Comparison of ENCODE assay signal across 10 mouse cellular contexts in genomic region chr16:43575066-43575465, GRCm38 (mm10).
DNase-seq lines count a peak whose midpoint lies in the region; ATAC-seq and TF ChIP-seq lines count a peak whose summit lies in the region.
"Had no signal": no experiment of that assay in that cellular context is flagged by ENCODE, and none has a peak within 500 bp of the region (broad histone marks: within the 10 kb centered on the region; RNA-seq: fewer than 3 reads in every experiment).

No protein-coding gene starts in this region.

- H3K4me3 ChIP-seq in hindbrain, embryonic 10.5 days = no peak overlapping the region
- no peak overlapping the region for H3K4me3 ChIP-seq in hindbrain, embryonic 16.5 days (ENCODE audit: low read length)
- H3K4me3 ChIP-seq in testis, adult 2 months (ENCODE audit: control insufficient read depth, low read depth, low read length) = no peak overlapping the region
- no peak overlapping the region for H3K4me3 ChIP-seq in heart, postnatal 0 days (ENCODE audit: low read depth, low read length)
- H3K4me3 ChIP-seq: liver, embryonic 15.5 days; neural tube, embryonic 12.5 days had no signal

- H3K9ac ChIP-seq in hindbrain, embryonic 16.5 days (ENCODE audit: low read depth, low read length) = no peak overlapping the region
- no peak overlapping the region for H3K9ac ChIP-seq in heart, postnatal 0 days (replicated peaks; ENCODE audit: low read depth, low read length)
- H3K9ac ChIP-seq: liver, embryonic 15.5 days; neural tube, embryonic 12.5 days had no signal

- no peak overlapping the region for H3K4me2 ChIP-seq in hindbrain, embryonic 16.5 days (ENCODE audit: low read length)
- H3K4me2 ChIP-seq in heart, postnatal 0 days (ENCODE audit: low read depth, low read length) = peak overlapping the region; percentile 11; the same call in 1 of the 2 replicates
- H3K4me2 ChIP-seq: liver, embryonic 15.5 days; neural tube, embryonic 12.5 days had no signal

- TF ChIP-seq POLR2A in testis, adult 2 months (IDR thresholded peaks at IDR 0.05; ENCODE audit: control insufficient read depth, low read depth, low read length) = no peak

- peaks cover 54% of the 10 kb centered on the region for H3K4me1 ChIP-seq in hindbrain, embryonic 10.5 days (replicated peaks)
- peaks cover 27% of the 10 kb centered on the region for H3K4me1 ChIP-seq in hindbrain, embryonic 16.5 days (ENCODE audit: control insufficient read depth, insufficient read depth, low read depth, low read length)
- no peaks in the 10 kb centered on the region; the same call in 1 of the 2 replicates for H3K4me1 ChIP-seq in testis, adult 2 months (ENCODE audit: control insufficient read depth, insufficient read depth, low read length)
- H3K4me1 ChIP-seq in heart, postnatal 0 days (ENCODE audit: control insufficient read depth, insufficient read depth) = peaks cover 43% of the 10 kb centered on the region
- H3K4me1 ChIP-seq: liver, embryonic 15.5 days had no signal

- peak; percentile 23 for DNase-seq in hindbrain, embryonic 10.5 days (ENCODE audit: low spot score)
- no peak for DNase-seq in testis, postnatal 14 days (ENCODE audit: low spot score)
- no peak for DNase-seq in heart, postnatal 0 days (ENCODE audit: low spot score)
- no peak for DNase-seq in spleen, adult 12 weeks (ENCODE audit: low spot score)
- no peak for DNase-seq in gastrocnemius, adult 18-20 months (ENCODE audit: low spot score)
- no peak for DNase-seq in spleen, postnatal 36 days (ENCODE audit: low spot score in 2 of 2)

- WGBS in hindbrain, embryonic 10.5 days = 46% methylated on average over 4 of the region's 4 CpGs
- WGBS in hindbrain, embryonic 16.5 days = 39% methylated on average over 4 of the region's 4 CpGs
- 36% methylated on average over 4 of the region's 4 CpGs for WGBS in heart, postnatal 0 days

- no peak for ATAC-seq in hindbrain, embryonic 16.5 days
- no peak for ATAC-seq in heart, postnatal 0 days (ENCODE audit: insufficient read depth, low read depth)

- TF ChIP-seq EP300 in heart, postnatal 0 days (IDR thresholded peaks at IDR 0.05; ENCODE audit: low read depth) = no peak

- TF ChIP-seq CTCF in testis, adult 2 months (IDR thresholded peaks at IDR 0.05; ENCODE audit: control insufficient read depth, insufficient read depth, insufficient replicate concordance, low read depth, low read length) = no peak
- TF ChIP-seq CTCF in heart, postnatal 0 days (IDR thresholded peaks at IDR 0.05; ENCODE audit: low read depth) = no peak

- no peaks in the 10 kb centered on the region for H3K9me3 ChIP-seq in hindbrain, embryonic 10.5 days
- no peaks in the 10 kb centered on the region for H3K9me3 ChIP-seq in hindbrain, embryonic 16.5 days (ENCODE audit: control insufficient read depth, low read length)
- no peaks in the 10 kb centered on the region for H3K9me3 ChIP-seq in heart, postnatal 0 days (replicated peaks; ENCODE audit: control insufficient read depth, low read length)
- H3K9me3 ChIP-seq: liver, embryonic 15.5 days; neural tube, embryonic 12.5 days had no signal

- H3K36me3 ChIP-seq in hindbrain, embryonic 10.5 days = peaks cover 36% of the 10 kb centered on the region
- H3K36me3 ChIP-seq in hindbrain, embryonic 16.5 days (ENCODE audit: control insufficient read depth, insufficient read depth, low read length) = 0 out of 2 replicates have a peak, but pooled peaks cover 2% of the 10 kb centered on the region
- H3K36me3 ChIP-seq in testis, adult 2 months (ENCODE audit: control insufficient read depth, insufficient read depth, low read length) = no peaks in the 10 kb centered on the region
- H3K36me3 ChIP-seq in heart, postnatal 0 days (replicated peaks; ENCODE audit: control insufficient read depth, insufficient read depth, low read length) = peaks cover 10% of the 10 kb centered on the region; the same call in 1 of the 2 replicates
- H3K36me3 ChIP-seq: liver, embryonic 15.5 days had no signal

- H3K27ac ChIP-seq in hindbrain, embryonic 10.5 days = peak overlapping the region; percentile 73
- no peak overlapping the region for H3K27ac ChIP-seq in hindbrain, embryonic 16.5 days (ENCODE audit: low read depth, low read length)
- H3K27ac ChIP-seq in testis, adult 2 months (ENCODE audit: control insufficient read depth, insufficient read depth, low read depth, low read length) = peak overlapping the region; percentile 32; the same call in 1 of the 2 replicates
- peak overlapping the region; percentile 62 for H3K27ac ChIP-seq in heart, postnatal 0 days (ENCODE audit: low read depth)
- H3K27ac ChIP-seq: liver, embryonic 15.5 days; neural tube, embryonic 12.5 days had no signal

- no peaks in the 10 kb centered on the region for H3K27me3 ChIP-seq in hindbrain, embryonic 10.5 days (ENCODE audit: insufficient read depth, poor library complexity, severe bottlenecking)
- H3K27me3 ChIP-seq in hindbrain, embryonic 16.5 days (replicated peaks; ENCODE audit: control insufficient read depth, insufficient read depth, low read length) = no peaks in the 10 kb centered on the region
- no peaks in the 10 kb centered on the region for H3K27me3 ChIP-seq in testis, adult 2 months (ENCODE audit: control insufficient read depth, insufficient read depth, low read length)
- no peaks in the 10 kb centered on the region for H3K27me3 ChIP-seq in heart, postnatal 0 days (ENCODE audit: control insufficient read depth, insufficient read depth, low read length)
- H3K27me3 ChIP-seq: liver, embryonic 15.5 days; neural tube, embryonic 12.5 days had no signal
